Mouse (Mus musculus): ENCODE results near the gene Greb1.

DNA sequence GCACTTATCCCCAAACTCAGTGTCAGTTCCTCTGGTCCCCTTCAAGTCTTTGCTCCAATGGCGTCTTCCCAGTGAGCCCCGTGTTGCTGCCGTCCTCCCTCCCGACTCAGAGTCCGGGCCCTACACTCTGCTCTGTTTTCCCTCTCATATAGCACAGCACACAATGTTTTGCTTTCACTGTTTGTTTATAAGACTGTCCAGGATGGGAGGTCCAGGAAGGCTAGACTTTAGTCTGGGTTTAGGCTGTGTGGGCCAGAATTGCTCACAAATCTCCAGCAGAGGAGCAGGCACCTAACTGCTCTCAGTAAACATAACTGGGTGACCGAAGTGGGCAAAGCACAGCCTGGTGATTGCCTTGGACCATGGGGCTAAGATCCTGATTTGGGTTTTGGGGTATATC lies 167.5 kb downstream of the Greb1 start:
- no peak for TF ChIP-seq TAL1 (IDR thresholded peaks at IDR 0.05; ENCODE audit: low read length)
- no peak for TF ChIP-seq GATA1 (IDR thresholded peaks at IDR 0.05; ENCODE audit: low read length)
